Comparison of ENCODE assay signal across 29 mouse cellular contexts in the genomic region with DNA sequence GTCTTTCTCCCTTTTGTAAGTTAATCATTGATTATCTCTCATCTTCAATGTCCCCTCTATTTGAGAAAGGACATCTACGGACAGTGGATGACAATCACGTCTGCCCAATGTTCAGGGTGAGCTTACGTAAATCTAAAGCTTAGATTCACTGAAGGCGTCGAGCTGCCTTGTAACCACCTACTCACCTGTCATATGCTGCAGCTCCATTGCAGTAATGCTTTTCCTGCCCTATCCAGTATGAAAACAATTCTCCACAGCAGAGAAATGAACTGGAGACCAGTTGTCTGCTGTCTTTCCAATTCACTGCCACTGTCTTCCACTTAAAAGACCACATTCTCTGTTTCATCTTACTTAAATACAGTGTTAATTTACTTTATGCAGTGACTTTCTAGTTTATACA.
DNase-seq lines count a peak whose midpoint lies in the region; ATAC-seq and TF ChIP-seq lines count a peak whose summit lies in the region.
"Had no signal": no experiment of that assay in that cellular context is flagged by ENCODE, and none has a peak within 500 bp of the region (broad histone marks: within the 10 kb centered on the region; RNA-seq: fewer than 3 reads in every experiment).

No protein-coding gene starts in this region.

- peak overlapping the region; percentile 49; the same call in 1 of the 2 replicates for H3K27ac ChIP-seq in forebrain, embryonic 14.5 days (ENCODE audit: low read depth, low read length)
- H3K27ac ChIP-seq in forebrain, embryonic 11.5 days (ENCODE audit: low read depth, low read length), result no peak overlapping the region
- H3K27ac ChIP-seq in layer of hippocampus, adult 2 months, result peak overlapping the region; percentile 43; the same call in 1 of the 2 replicates
- H3K27ac ChIP-seq in ES-Bruce4 (ENCODE audit: insufficient read depth, low read length), result peak overlapping the region; percentile 23; the same call in 1 of the 2 replicates
- peak overlapping the region; percentile 78 for H3K27ac ChIP-seq in forebrain, embryonic 15.5 days (replicated peaks)
- H3K27ac ChIP-seq: embryonic facial prominence, embryonic 13.5 days; kidney, embryonic 15.5 days; liver, embryonic 15.5 days; lung, embryonic 15.5 days; neural tube, embryonic 12.5 days had no signal

- TF ChIP-seq EP300 in ES-Bruce4 (IDR thresholded peaks at IDR 0.05; ENCODE audit: insufficient read depth, low read depth, low read length), result no peak

- no peak for TF ChIP-seq CTCF in layer of hippocampus, adult 2 months (conservative IDR thresholded peaks at IDR 0.05)
- no peak for TF ChIP-seq CTCF in ES-Bruce4 (IDR thresholded peaks at IDR 0.05; ENCODE audit: low read depth, low read length)

- H3K27me3 ChIP-seq in forebrain, embryonic 14.5 days (replicated peaks; ENCODE audit: control insufficient read depth, insufficient read depth, low read length), result no peaks in the 10 kb centered on the region
- no peaks in the 10 kb centered on the region for H3K27me3 ChIP-seq in forebrain, embryonic 11.5 days (ENCODE audit: control insufficient read depth, insufficient read depth, low read length)
- no peaks in the 10 kb centered on the region for H3K27me3 ChIP-seq in ES-Bruce4 (ENCODE audit: control insufficient read depth, insufficient read depth, low read length, poor library complexity, severe bottlenecking)
- no peaks in the 10 kb centered on the region for H3K27me3 ChIP-seq in forebrain, embryonic 15.5 days
- H3K27me3 ChIP-seq: embryonic facial prominence, embryonic 13.5 days; heart, embryonic 12.5 days; kidney, embryonic 15.5 days; liver, embryonic 15.5 days; lung, embryonic 15.5 days; neural tube, embryonic 12.5 days; Patski had no signal

- H3K36me3 ChIP-seq in forebrain, embryonic 14.5 days (ENCODE audit: control insufficient read depth, insufficient read depth, low read length), result peaks cover 12% of the 10 kb centered on the region
- no peaks in the 10 kb centered on the region for H3K36me3 ChIP-seq in forebrain, embryonic 11.5 days (ENCODE audit: control insufficient read depth, insufficient read depth, low read length)
- peaks cover 2% of the 10 kb centered on the region; the same call in 1 of the 2 replicates for H3K36me3 ChIP-seq in ES-Bruce4 (ENCODE audit: control insufficient read depth, insufficient read depth, low read length, poor library complexity, severe bottlenecking)
- H3K36me3 ChIP-seq in forebrain, embryonic 15.5 days, result no peaks in the 10 kb centered on the region
- H3K36me3 ChIP-seq: G1E had no signal

- no peak overlapping the region for H3K9ac ChIP-seq in forebrain, embryonic 14.5 days (ENCODE audit: low read length)
- no peak overlapping the region for H3K9ac ChIP-seq in forebrain, embryonic 11.5 days (ENCODE audit: low read length)
- H3K9ac ChIP-seq in ES-Bruce4 (ENCODE audit: low read depth, poor library complexity, severe bottlenecking), result no peak overlapping the region
- no peak overlapping the region for H3K9ac ChIP-seq in forebrain, embryonic 15.5 days (replicated peaks)
- H3K9ac ChIP-seq: embryonic facial prominence, embryonic 13.5 days; heart, embryonic 12.5 days; kidney, embryonic 15.5 days; liver, embryonic 15.5 days; lung, embryonic 15.5 days; neural tube, embryonic 12.5 days had no signal

- peaks cover 2% of the 10 kb centered on the region; the same call in 1 of the 2 replicates for H3K4me1 ChIP-seq in forebrain, embryonic 14.5 days (ENCODE audit: control insufficient read depth, insufficient read depth, low read length)
- H3K4me1 ChIP-seq in forebrain, embryonic 11.5 days (replicated peaks; ENCODE audit: control insufficient read depth, insufficient read depth, low read length), result no peaks in the 10 kb centered on the region
- H3K4me1 ChIP-seq in ES-Bruce4 (ENCODE audit: control insufficient read depth, insufficient read depth, low read length), result peaks cover 7% of the 10 kb centered on the region
- peaks cover 9% of the 10 kb centered on the region; the same call in 1 of the 2 replicates for H3K4me1 ChIP-seq in forebrain, embryonic 15.5 days
- H3K4me1 ChIP-seq: kidney, embryonic 15.5 days; liver, embryonic 15.5 days had no signal

- TF ChIP-seq POLR2A in ES-Bruce4 (IDR thresholded peaks at IDR 0.05; ENCODE audit: insufficient read depth, low read length), result no peak

- 82% methylated on average over 5 of the region's 5 CpGs for WGBS in forebrain, embryonic 14.5 days
- whole genome bisulfite sequencing in forebrain, embryonic 11.5 days, result 91% methylated on average over 5 of the region's 5 CpGs
- 74% methylated on average over 5 of the region's 5 CpGs for WGBS in forebrain, embryonic 15.5 days

- no peak for ATAC-seq in forebrain, embryonic 14.5 days
- no peak for ATAC-seq in forebrain, embryonic 11.5 days (replicated peaks; ENCODE audit: low FRiP score)
- ATAC-seq in forebrain, embryonic 15.5 days (replicated peaks), result no peak; the same call in 1 of the 2 replicates
- ATAC-seq: Patski had no signal

- no peaks in the 10 kb centered on the region for H3K9me3 ChIP-seq in forebrain, embryonic 14.5 days (replicated peaks; ENCODE audit: control insufficient read depth, low read length)
- H3K9me3 ChIP-seq in forebrain, embryonic 11.5 days (ENCODE audit: control insufficient read depth, low read length), result no peaks in the 10 kb centered on the region
- no peaks in the 10 kb centered on the region for H3K9me3 ChIP-seq in ES-Bruce4 (replicated peaks; ENCODE audit: control insufficient read depth, insufficient read depth, low read length, poor library complexity, severe bottlenecking)
- no peaks in the 10 kb centered on the region for H3K9me3 ChIP-seq in forebrain, embryonic 15.5 days
- H3K9me3 ChIP-seq: embryonic facial prominence, embryonic 13.5 days; heart, embryonic 12.5 days; kidney, embryonic 15.5 days; liver, embryonic 15.5 days; lung, embryonic 15.5 days; neural tube, embryonic 12.5 days had no signal

- H3K4me3 ChIP-seq in forebrain, embryonic 14.5 days (ENCODE audit: low read depth, low read length), result no peak overlapping the region
- no peak overlapping the region for H3K4me3 ChIP-seq in forebrain, embryonic 11.5 days (ENCODE audit: low read depth, low read length)
- no peak overlapping the region for H3K4me3 ChIP-seq in layer of hippocampus, adult 2 months
- H3K4me3 ChIP-seq in ES-Bruce4 (ENCODE audit: low read depth, low read length), result no peak overlapping the region
- H3K4me3 ChIP-seq in forebrain, embryonic 15.5 days, result no peak overlapping the region
- H3K4me3 ChIP-seq: embryonic facial prominence, embryonic 13.5 days; erythroblast, embryonic 14.5 days; heart, embryonic 12.5 days; kidney, embryonic 15.5 days; liver, embryonic 15.5 days; lung, embryonic 15.5 days; neural tube, embryonic 12.5 days had no signal

- no peak for DNase-seq in forebrain, embryonic 14.5 days (ENCODE audit: low spot score)
- no peak for DNase-seq in forebrain, embryonic 11.5 days (ENCODE audit: low spot score)
- DNase-seq in layer of hippocampus, adult 2 months (ENCODE audit: low spot score in 2 of 2), result no peak
- DNase-seq in layer of hippocampus, adult 8-10 months (ENCODE audit: low spot score in 2 of 2), result no peak
- no peak for DNase-seq in ovary, postnatal 10 days (ENCODE audit: low spot score)
- no peak for DNase-seq in c-Kit-positive CD71-positive TER-119-positive erythroid progenitor cells, embryonic 14.5 days (ENCODE audit: low spot score)
- DNase-seq: adrenal gland, postnatal 36 days; embryo, embryonic 11 days; gastrocnemius, postnatal 10 days; heart, adult 18-20 months; heart, postnatal 10 days; kidney, adult 11 months; kidney, postnatal 36 days; layer of hippocampus, adult 9-11 months; lung, postnatal 4 days; right cerebral cortex, adult 18-20 months; right cerebral cortex, postnatal 4 days; thymus, postnatal 25 days had no signal

- no peak overlapping the region for H3K4me2 ChIP-seq in forebrain, embryonic 14.5 days (ENCODE audit: low read length)
- no peak overlapping the region for H3K4me2 ChIP-seq in forebrain, embryonic 11.5 days (ENCODE audit: low read depth, low read length, severe bottlenecking)
- no peak overlapping the region for H3K4me2 ChIP-seq in forebrain, embryonic 15.5 days (replicated peaks)
- H3K4me2 ChIP-seq: embryonic facial prominence, embryonic 13.5 days; heart, embryonic 12.5 days; kidney, embryonic 15.5 days; liver, embryonic 15.5 days; lung, embryonic 15.5 days; neural tube, embryonic 12.5 days had no signal
